Mouse (Mus musculus) MEL (cell line): ENCODE results near the gene Hacd2.

Experiments
- EP300 ChIP-seq, 2 experiments: IDR thresholded peaks; 2 replicates each; pipeline ENCODE4 v1.6.1; 2011; ENCODE audit warnings: improper control_type of control experiment in 2 of 2, low read length in 2 of 2, low read depth in 1 of 2, mild to moderate bottlenecking in 1 of 2
- ZC3H11A ChIP-seq: IDR thresholded peaks from 2 replicates; pipeline ENCODE4 v1.6.1; 2012; ENCODE audit warnings: low read depth, mild to moderate bottlenecking, inconsistent platforms, low read length, improper control_type of control experiment

- TF ChIP-seq EP300 (IDR thresholded peaks at IDR 0.05; ENCODE audit: low read depth in 1 of 2, low read length in 2 of 2) (no peak), ZC3H11A (no peak)
These were observed 8.7 kb upstream of the Hacd2 start for GRCm38 (mm10) chr16:35013501-35013900.
